Mouse (Mus musculus) brain, adult 2 months (tissue): ENCODE data around the gene Lexm.

Experiments used
- DNase-seq: peaks from one replicate; pipeline ENCODE4 v3.0.0; 2011; ENCODE audit warnings: low read depth, low spot score

Lexm gene

GRCm38 (mm10) chr4:106624271-106624670, 7.2 kb upstream of the Lexm start:
- DNase-seq = no peak

- no peak for DNase-seq
Observed at GRCm38 (mm10) chr4:106622712-106623111, 5.7 kb upstream of the Lexm start.

- no peak for DNase-seq
Observed at GRCm38 (mm10) chr4:106622030-106622493, 5.0 kb upstream of the Lexm start, which contains the start of gene Ttc22. Gene Ttc22 (plus strand): TSS chr4:106622432.

- DNase-seq = no peak
Observed at GRCm38 (mm10) chr4:106621428-106621827, 4.4 kb upstream of the Lexm start.

GRCm38 (mm10) chr4:106618898-106619297, 1.9 kb upstream of the Lexm start:
- no peak for DNase-seq

GRCm38 (mm10) chr4:106615637-106616036, 1.4 kb downstream of the Lexm start:
- no peak for DNase-seq

GRCm38 (mm10) chr4:106614881-106615280, 2.2 kb downstream of the Lexm start:
- DNase-seq = no peak

- peak; percentile 77 for DNase-seq
Observed at GRCm38 (mm10) chr4:106614180-106614797, 2.8 kb downstream of the Lexm start.

GRCm38 (mm10) chr4:106613560-106613959, 3.5 kb downstream of the Lexm start:
- peak; percentile 71 for DNase-seq

- DNase-seq = no peak
Observed at GRCm38 (mm10) chr4:106613105-106613504, 3.9 kb downstream of the Lexm start.

GRCm38 (mm10) chr4:106607905-106608304, 9.1 kb downstream of the Lexm start:
- no peak for DNase-seq

- DNase-seq = peak; percentile 97
Observed at GRCm38 (mm10) chr4:106606639-106607554, 10.1 kb downstream of the Lexm start.

GRCm38 (mm10) chr4:106600770-106601169, 16.3 kb downstream of the Lexm start:
- DNase-seq = no peak

- no peak for DNase-seq
Observed at GRCm38 (mm10) chr4:106599415-106599814, 17.6 kb downstream of the Lexm start.

- no peak for DNase-seq
Observed at GRCm38 (mm10) chr4:106597741-106598140, 19.3 kb downstream of the Lexm start.

- DNase-seq = peak; percentile 41
Observed at GRCm38 (mm10) chr4:106597055-106597454, 20.0 kb downstream of the Lexm start.

GRCm38 (mm10) chr4:106596200-106596599, 20.8 kb downstream of the Lexm start:
- no peak for DNase-seq

GRCm38 (mm10) chr4:106593636-106594035, 23.4 kb downstream of the Lexm start:
- DNase-seq = no peak

GRCm38 (mm10) chr4:106590871-106591270, 26.2 kb downstream of the Lexm start:
- DNase-seq = no peak

- DNase-seq = no peak
Observed at GRCm38 (mm10) chr4:106590142-106590541, 26.9 kb downstream of the Lexm start.

GRCm38 (mm10) chr4:106587075-106587474, 30.0 kb downstream of the Lexm start:
- no peak for DNase-seq

- DNase-seq = no peak
Observed at GRCm38 (mm10) chr4:106584665-106585064, 32.4 kb downstream of the Lexm start.
